9 mouse cellular contexts compared by ENCODE assay signal in the genomic region with DNA sequence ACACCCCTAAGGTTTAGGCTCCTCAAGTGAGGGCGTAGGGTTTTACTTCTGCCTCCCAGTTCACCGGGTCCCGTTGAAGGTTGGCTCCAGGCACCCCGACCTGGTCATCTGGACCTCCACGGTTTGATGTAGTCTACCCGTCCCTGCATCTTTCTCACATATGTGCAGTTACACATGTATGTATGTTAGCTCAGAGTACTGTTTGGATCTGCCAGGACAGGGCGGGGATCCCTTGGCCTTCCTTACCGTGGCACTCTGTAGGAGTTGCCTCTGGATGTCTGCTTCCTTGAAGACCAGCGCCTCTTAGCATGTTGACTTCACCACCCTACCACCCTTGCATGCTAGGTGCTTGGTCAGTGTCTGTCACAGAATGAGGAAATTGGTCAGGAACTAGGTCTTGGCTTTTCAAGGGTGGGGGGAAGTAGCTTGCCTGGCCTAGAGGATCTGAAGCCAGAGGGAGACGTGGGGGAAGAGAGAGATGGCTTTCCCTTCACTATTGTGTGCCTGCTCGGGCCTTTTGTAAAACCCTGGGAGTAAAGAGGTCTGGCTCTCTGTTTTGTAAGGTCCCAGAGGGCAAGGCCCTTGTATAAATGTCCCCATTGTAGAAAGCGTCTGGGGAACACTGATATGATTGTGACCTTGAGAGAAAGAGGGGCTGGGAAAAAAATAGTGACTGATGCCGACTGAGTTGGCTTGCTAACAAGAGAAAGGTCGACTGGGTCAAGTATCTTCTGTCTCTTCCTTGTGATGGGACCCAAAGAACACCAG. TPM values are rescaled to one million over a fixed set of nuclear protein-coding genes. Genes with fewer than 3 reads are reported as not detected.
DNase-seq lines count a peak whose midpoint lies in the region; ATAC-seq and TF ChIP-seq lines count a peak whose summit lies in the region.
"Had no signal": no experiment of that assay in that cellular context is flagged by ENCODE, and none has a peak within 500 bp of the region (broad histone marks: within the 10 kb centered on the region; RNA-seq: fewer than 3 reads in every experiment).

No protein-coding gene starts in this region.

- WGBS in kidney, embryonic 14.5 days = 14% methylated on average over 14 of the region's 14 CpGs

- DNase-seq in gastrocnemius, adult 2 months = peak; percentile 38
- no peak for DNase-seq in gastrocnemius, postnatal 10 days
- DNase-seq in c-Kit-positive CD71-negative TER-119-negative erythroid progenitor cells, embryonic 14.5 days (ENCODE audit: low read depth) = peak; percentile 51
- DNase-seq in heart, adult 9 months (ENCODE audit: low spot score in 2 of 2) = peak; percentile 35 to 36
- DNase-seq in lung, postnatal 10 days = peak; percentile 40
- peak; percentile 23 for DNase-seq in skeletal muscle tissue, adult 2 months (ENCODE audit: low read depth, low spot score)
- DNase-seq in urinary bladder, postnatal 4 days (ENCODE audit: low spot score in 2 of 2) = no peak

- intact Hi-C loops in gastrocnemius, adult 2 months (cut with DNase I) = loop anchor here (2.0 kb wide), 1 partner anchor 43 kb away; the partner anchor contains the start of genes Rpl3 and Syngr1

- H3K9ac ChIP-seq in kidney, embryonic 14.5 days (ENCODE audit: low read depth, low read length) = peak overlapping the region; percentile 85

- no peaks in the 10 kb centered on the region for H3K27me3 ChIP-seq in kidney, embryonic 14.5 days (ENCODE audit: control insufficient read depth, insufficient read depth, low read length)
- H3K27me3 ChIP-seq: Patski had no signal

- peak overlapping the region; percentile 98 for H3K27ac ChIP-seq in gastrocnemius, adult 2 months
- H3K27ac ChIP-seq in kidney, embryonic 14.5 days (ENCODE audit: low read depth, low read length) = peak overlapping the region; percentile 99

- peak overlapping the region; percentile 95 for H3K4me3 ChIP-seq in gastrocnemius, adult 2 months
- peak overlapping the region; percentile 62 for H3K4me3 ChIP-seq in kidney, embryonic 14.5 days (ENCODE audit: low read length)

- H3K36me3 ChIP-seq in kidney, embryonic 14.5 days (ENCODE audit: control insufficient read depth, insufficient read depth, low read length) = no peaks in the 10 kb centered on the region

- no peak; the same call in 1 of the 2 replicates for ATAC-seq in kidney, embryonic 14.5 days (ENCODE audit: low FRiP score, low TSS enrichment)

- peaks cover 17% of the 10 kb centered on the region for H3K4me1 ChIP-seq in kidney, embryonic 14.5 days (ENCODE audit: control insufficient read depth, insufficient read depth, low read length)

- no peak for TF ChIP-seq CTCF in gastrocnemius, adult 2 months (IDR thresholded peaks at IDR 0.05)

- peak overlapping the region; percentile 61 for H3K4me2 ChIP-seq in kidney, embryonic 14.5 days (replicated peaks; ENCODE audit: low read depth, low read length)

- no peaks in the 10 kb centered on the region for H3K9me3 ChIP-seq in kidney, embryonic 14.5 days (ENCODE audit: control insufficient read depth, low read length)

RNA-seq across cellular contexts. Expression of gene Tab1, which starts 0.9 kb away (rescaled TPM):
- total RNA-seq in gastrocnemius, adult 2 months (2021) = 10 to 100 TPM; 13.0 to 16.1 TPM
- total RNA-seq in gastrocnemius, postnatal 10 days (2021) = 10 to 100 TPM; 17.1 to 20.6 TPM
- 25.3 and 35.2 TPM in 2 replicates for polyA plus RNA-seq in kidney, embryonic 14.5 days (2014; fragmentation: Nextera tagmentation; extraction: Ambion mirVana)

RNA-seq across cellular contexts. Expression of gene Mgat3, which starts 39.7 kb away (rescaled TPM):
- total RNA-seq in gastrocnemius, adult 2 months (2021) = under 1 TPM; 0.61 to 0.78 TPM
- total RNA-seq in gastrocnemius, postnatal 10 days (2021) = 1 to 10 TPM; 2.8 to 3.1 TPM
- 3.6 and 6.1 TPM in 2 replicates for polyA plus RNA-seq in kidney, embryonic 14.5 days (2014; fragmentation: Nextera tagmentation; extraction: Ambion mirVana)

RNA-seq across cellular contexts. Expression of gene Rpl3, which starts 42.2 kb away (rescaled TPM):
- total RNA-seq in gastrocnemius, adult 2 months (2021) = 10 to 100 TPM; 38.6 to 51.4 TPM
- 100 to 1,000 TPM; 224 to 271 TPM for total RNA-seq in gastrocnemius, postnatal 10 days (2021)
- polyA plus RNA-seq in kidney, embryonic 14.5 days (2014; fragmentation: Nextera tagmentation; extraction: Ambion mirVana) = 1,350 and 1,409 TPM in 2 replicates

RNA-seq across cellular contexts. Expression of gene Syngr1, which starts 42.7 kb away (rescaled TPM):
- total RNA-seq in gastrocnemius, adult 2 months (2021) = 10 to 100 TPM; 46.1 to 46.4 TPM
- total RNA-seq in gastrocnemius, postnatal 10 days (2021) = 10 to 100 TPM; 16.1 to 17.0 TPM
- polyA plus RNA-seq in kidney, embryonic 14.5 days (2014; fragmentation: Nextera tagmentation; extraction: Ambion mirVana) = 9.5 and 11.9 TPM in 2 replicates

Comparison
In these comparisons a context has a peak if more than half of its experiments do, and no peak if none do; other contexts are left out.
1. DNase-seq: peak in gastrocnemius, adult 2 months (single experiment), c-Kit-positive CD71-negative TER-119-negative erythroid progenitor cells, embryonic 14.5 days (single experiment), heart, adult 9 months (2 of 2), lung, postnatal 10 days (single experiment) and skeletal muscle tissue, adult 2 months (single experiment); none in gastrocnemius, postnatal 10 days (single experiment) and urinary bladder, postnatal 4 days (0 of 2).
2. RNA of gene Rpl3, which starts 42.2 kb away (total RNA-seq): 224 to 271 TPM in gastrocnemius, postnatal 10 days; 38.6 to 51.4 TPM in gastrocnemius, adult 2 months; every median in the first group is over 4 times any median in the second.